Mouse (Mus musculus): ENCODE data around the gene Car6. TPM values are rescaled to one million over a fixed set of nuclear protein-coding genes. Genes with fewer than 3 reads are reported as not detected.

Car6 gene
- total RNA-seq, 4 experiments from 2014 or later, result 0.30 to 0.70 (median 0.59) TPM; not detected in 1

DNA sequence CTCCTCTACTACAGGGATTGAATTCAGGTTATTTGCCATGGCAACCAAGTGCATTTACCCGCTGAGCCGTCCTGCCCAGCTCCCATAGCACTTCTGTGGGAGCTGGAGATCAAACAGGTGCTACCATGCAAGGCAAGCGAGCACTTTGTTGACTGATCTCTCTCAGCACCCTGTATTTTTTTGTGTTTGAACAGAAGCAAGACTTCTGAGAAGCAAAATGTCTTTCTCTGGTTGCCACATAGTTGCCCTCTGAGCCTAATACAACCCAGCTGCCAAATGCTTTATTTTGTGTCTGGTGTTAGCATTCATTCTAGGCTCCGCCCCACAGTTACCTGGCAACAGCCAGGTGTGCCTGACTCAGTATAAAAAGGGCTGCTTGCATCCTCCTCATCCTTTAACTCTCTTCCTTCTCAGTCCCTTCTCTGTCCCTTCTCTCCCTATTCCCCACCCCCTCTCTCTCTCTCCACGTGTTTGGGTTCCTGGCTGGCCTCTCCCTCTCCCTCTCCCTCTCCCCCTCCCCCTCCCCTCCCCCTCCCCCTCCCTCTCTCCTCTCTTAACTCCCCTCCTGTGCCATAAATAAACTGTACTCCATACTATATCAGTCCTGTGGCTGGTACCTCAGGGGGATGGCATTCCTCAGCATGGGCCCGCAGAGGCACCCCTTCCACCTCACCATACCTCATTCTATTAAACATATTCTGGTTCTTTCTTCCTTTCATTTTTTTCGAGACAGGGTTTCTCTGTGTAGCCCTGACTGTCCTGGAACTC is 27.6 kb upstream of the Car6 start:
- DNase-seq, result no peak

DNA sequence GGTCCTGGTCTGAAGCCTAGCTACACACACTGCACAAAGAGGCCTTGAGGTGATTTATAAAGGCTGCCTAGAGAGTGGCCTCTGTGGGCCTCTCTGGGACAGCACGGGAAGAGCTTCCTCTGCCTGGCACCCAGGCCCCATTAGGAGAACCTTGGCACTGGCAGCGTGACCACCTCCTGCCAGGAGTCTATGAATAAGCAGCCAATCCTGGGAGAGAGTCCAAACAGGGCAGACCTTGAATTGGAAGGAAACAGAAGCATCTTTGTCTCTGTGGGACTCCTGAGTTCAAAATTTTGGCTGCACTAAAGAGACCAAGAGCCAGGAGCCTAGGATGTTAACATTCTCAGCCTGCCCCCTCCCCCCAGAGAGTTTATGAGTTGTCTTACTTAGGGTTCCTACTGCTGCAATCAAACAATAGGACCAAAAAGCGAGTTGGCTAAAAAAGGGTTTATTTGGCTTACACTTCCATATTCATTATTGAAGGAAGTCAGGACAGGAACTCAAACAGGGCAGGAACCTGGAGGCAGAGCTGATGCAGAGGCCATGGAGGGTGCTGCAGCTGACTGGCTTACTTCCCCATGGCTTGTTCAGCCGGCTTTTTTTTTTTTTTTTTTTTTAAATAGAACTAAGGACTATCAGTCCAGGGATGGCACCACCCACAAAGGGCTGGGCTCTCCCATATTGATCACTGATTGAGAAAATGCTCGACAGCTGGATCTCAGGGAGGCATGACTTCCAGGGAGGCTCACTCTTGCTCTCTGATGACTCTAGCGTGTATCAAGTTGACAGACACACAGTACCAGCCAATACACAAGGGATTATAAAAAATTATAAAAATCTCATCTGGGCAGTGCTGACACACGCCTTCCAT is 25.9 kb upstream of the Car6 start:
- DNase-seq, result peak; percentile 93

DNA sequence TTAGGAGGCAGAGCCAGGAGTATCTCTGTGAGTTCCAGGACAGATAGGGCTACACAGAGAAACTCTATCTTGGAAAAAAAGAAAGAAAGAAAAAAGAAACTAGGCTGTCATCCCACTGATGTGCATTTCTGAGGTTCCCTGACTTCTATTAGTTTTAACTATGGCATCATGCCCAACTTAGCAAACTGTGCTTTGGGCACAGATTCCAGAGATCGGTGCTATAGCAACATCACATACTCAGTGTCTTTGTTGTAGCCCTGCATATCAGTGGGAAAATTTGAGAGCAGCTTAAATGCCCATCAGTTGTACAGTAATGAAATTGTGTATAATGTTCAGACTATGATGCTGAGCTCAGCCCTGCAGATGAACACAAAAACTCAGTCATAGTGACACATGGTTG is 24.6 kb upstream of the Car6 start:
- DNase-seq, result no peak

DNA sequence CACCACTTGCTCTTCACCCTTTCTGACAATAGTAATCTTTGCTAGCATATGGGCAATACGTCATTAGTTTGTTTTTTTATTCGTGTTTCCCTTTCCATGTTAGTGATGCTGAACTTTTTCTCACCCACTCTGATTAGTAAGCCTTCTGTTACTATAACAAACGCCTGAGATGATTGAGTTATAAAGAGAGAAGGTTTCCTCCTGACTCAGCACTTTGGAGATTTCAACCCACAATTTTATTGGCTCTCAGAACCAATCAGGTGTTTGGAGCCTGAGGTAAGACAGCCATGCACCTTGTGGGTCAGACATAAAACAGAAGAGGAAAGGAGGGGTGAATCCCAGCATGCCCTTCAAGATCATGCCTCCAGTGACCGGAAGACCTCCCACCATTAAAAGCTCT is 22.7 kb upstream of the Car6 start:
- DNase-seq, result no peak

DNA sequence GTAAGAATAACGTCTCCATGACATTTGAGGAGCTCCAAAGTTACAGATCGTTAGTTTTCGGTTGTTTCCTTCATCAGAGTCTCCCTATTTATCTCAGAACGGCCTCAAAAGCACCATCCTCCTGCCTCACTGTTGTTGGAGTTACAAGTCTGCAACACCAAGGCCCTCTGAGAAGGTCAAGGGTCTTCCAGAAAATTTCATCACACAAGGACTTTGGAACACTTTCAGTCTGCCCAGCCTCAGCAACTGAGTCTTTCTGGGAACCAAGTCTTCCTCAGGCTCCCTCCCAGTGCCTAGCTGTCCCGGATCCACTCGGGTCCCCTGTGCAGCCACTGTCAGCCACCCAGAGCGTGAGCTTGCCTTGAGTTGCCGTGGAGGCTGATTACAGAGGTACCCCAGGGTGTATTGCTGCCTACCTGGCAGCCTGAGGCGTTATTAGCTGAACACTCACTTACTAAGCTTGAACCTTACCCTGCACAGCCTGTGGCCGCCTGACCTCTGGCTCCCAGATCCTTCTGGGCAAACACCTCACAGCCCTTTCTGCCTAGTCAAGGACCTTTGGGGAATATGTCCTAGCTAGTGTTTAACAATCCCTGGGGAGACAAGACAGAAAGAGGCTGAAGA is 20.0 kb upstream of the Car6 start:
- DNase-seq, result no peak

DNA sequence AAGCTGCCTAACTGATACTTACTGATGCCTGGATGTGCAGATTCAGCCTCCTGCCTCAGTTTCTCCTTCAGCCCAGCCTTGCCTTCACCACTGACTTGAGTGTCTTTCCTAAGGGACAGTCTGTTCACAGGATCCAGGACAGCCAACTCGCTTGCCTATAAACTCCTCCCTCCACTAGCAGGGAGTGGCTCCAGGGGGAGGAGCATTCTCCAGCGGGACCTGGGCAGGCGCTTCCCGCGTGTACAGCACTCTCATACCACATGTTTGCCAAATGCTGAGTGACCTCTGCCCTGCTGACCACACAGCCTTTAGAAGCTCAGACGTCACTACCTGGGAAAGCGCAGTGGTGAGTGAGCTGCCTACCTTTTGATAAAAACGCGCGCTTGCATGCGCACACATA is 19.5 kb upstream of the Car6 start:
- no peak for DNase-seq

DNA sequence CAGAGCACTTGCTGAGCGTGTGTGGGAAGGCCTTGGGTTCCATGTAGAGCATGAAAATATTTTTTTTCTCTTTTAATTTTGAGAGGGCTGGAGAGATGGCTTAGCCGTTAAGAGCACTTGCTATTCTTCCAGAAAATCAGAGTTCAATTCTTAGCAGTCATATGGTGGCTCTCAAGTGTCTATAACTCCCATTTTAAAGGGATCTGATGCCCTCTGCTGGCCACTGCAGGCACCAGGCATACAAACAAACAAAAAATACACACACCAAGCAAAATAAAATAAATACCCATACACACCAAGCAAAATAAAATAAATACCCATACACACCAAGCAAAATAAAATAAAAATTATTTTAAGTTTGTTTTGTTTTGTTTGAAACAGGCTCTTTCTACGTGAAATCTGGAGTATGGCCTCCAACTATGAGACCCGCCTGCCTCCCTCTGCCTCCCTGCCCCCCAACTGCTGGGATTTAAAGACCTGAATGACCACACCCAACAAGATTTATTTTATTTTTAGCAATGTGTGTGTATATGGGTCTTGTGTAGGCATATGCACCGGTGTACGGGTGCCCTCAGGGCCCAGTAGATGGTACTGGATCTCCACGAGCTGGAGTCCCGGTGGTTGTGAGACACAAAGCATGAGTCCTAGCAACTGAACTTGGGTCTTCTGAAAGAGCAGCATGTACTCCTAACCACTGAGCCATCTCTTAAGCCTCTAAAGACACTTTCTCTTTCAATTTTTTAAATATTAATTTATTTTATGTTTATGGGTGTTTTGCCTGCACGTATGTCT is 18.6 kb upstream of the Car6 start:
- DNase-seq, result no peak

DNA sequence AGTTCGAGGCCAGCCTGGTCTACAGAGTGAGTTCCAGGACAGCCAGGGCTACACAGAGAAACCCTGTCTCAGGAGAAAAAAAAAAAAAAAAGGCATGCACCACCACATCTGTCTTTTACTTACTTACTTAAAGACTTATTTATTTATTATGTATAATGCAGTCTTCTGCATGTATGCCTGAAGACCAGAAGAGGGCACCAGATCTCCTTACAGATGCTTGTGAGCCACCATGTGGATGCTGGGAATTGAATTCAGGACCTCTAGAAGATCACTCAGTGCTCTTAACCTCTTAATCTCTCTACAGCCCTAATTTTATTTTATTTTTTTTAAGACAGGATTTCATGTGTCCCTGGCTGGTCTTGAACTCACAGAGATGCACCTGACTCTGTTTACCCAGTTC is 16.8 kb upstream of the Car6 start:
- no peak for DNase-seq

DNA sequence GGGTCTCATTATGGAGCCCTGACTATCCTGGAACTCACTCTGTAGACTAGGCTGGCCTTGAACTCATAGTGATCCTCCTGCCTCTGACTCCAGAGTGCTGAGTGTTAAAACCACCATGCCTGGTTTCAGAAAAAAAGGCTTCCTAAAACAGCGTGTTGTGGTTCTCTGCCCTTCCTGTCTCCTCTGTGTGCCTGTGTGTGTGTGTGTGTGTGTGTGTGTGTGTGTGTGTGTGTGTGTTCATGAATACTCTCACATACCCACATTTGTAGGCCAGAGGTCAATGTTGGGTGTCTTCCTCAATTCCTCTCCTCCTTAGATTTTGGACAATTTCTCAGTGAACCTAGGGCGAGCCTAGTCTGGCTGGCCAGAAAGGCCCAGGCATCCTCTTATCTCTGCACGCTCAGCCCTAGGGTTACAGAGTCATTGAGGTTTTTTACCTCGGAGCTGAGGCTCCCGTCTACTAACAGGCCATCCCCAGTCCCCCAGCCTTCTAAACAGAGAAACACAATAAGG is 16.0 kb upstream of the Car6 start:
- DNase-seq, result no peak

DNA sequence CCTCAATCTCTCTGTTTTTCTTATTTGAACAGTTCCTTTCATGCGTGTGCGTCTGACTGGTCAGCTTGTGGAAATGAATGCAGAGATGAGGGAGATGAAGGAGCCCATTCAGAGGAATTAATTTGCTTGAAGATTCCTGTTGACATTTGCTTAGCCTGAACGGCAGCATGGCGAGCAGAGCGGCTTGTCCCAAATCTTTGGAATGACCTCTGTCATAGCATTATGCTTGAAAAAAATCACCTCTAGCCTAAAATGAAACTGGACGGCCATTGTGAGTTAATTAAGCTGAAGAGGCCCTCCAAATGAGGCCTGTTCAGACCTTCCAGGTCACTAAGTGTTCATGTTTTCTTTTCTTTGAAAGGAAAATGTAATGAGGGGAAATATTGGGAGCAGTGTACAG is 15.3 kb upstream of the Car6 start:
- no peak for DNase-seq

DNA sequence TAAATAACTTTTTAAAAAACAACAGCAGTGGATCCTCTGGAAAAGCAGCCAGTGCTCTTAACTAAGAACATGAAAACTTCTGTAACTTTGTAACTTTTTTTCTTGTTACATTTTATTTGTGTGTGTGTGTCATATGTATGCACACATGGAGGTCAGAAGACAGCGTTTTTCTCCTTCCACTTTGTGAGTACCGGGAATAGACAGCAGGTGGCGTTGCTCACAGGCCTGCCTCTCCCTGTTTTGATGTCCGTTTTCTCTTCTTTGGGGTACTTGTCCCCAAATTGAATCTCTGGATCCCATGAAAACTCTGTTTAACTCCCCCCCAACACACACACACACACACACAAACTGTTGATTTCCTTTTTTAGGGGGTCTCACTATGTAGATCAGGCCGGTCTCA is 12.8 kb upstream of the Car6 start:
- DNase-seq, result no peak

DNA sequence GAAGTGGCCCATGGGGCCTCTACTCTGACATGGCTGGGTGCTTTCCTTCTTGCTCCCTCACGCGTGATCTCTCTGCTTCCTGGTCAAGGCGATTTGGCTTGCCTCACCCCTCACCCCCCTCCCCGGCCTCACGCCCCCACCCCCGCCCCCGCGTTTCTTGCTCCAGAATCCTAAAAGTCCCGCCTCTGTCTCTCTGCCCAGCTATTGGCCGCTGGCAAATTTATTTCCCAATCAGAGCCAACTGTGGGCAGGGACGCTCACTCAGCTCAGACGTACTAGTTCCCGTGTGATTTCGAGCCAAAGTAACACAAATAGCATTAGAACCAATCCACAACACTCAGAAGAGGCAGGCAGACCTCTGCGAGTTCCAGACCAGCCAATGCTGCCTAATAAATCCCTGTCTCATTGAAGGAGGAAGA is 11.4 kb upstream of the Car6 start:
- DNase-seq, result peak; percentile 44

DNA sequence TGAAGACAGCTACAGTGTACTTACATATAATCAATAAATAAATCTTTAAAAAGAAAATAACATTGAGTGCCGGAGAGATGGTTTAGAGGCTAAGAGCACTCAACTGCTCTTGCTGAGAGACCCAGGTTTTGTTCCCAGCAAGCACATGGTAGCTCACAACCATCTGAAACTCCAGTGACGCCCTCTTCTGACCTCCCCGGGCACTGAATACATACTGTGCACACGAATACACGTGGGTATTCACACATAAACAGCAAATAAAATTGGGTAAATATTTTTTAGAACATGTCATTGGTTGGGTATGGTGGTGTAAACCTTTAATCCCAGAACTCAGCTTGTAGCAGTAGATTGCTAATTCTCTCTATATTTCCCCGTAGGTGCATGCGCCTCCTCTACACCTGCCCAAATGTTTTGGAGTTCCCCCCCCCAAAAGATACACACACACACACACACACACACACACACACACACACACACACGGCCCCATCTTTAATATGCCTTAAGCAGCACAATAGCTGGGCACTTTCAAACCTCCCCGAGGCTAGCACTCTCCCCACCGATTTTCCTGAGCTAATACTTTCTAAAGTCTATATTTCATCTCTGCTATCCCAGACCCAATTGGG is 10.9 kb upstream of the Car6 start:
- DNase-seq, result no peak

DNA sequence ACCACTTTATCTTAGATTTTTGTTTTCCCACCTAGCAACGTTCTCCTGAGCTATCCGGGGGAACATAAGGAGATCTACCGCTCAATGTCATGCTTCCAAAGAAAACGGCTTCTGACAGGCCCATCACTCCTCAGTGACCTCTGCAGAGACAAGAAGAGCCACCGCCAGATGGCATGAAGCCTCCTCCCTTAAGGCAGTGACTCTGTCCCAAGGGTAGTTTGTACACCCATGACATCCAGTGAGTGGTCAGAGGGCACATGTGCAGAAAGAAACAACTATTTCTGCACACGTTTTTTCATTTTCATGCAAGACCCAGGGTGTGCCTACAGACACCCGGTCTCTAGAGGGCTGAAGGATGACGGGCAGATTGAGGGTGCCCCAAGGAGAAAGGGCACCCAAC is 9.2 kb upstream of the Car6 start:
- no peak for DNase-seq

DNA sequence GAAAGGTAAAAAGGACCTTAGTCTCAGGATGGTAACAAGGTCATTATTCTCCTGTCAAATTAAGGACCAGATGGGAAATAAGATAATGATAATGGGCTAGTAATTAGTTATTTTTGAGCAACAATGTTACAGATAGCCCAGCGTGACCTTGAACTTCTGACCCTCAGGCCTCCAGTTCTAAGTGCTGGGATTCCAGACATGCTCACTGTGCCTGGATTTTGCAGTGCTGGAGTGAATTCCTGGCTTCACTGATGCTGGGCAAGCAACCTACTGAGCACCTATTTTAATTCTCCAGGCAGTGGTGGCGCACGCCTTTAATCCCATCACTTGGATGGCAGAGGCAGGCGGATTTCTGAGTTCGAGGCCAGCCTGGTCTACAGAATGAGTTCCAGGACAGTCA is 8.6 kb upstream of the Car6 start:
- no peak for DNase-seq

DNA sequence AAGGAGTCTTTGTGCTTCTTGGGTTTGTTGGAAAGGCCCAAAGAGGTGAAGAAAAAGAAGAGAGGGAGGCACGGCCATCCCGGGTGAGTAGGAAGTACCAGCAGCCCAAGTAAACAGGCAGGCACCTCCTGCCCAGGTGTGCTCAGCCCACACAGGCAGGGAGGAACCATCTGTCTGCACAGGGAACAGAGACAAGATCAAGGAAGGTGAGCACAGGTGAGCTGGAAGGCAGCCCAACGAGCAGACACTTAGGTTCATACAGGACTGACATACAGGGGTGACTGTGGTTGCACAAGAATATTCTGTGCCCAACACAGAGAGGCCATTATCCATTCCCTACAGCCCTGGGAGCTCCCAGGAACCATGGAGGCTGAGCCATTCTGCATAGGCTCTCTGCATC is 3.7 kb upstream of the Car6 start:
- DNase-seq, result no peak

DNA sequence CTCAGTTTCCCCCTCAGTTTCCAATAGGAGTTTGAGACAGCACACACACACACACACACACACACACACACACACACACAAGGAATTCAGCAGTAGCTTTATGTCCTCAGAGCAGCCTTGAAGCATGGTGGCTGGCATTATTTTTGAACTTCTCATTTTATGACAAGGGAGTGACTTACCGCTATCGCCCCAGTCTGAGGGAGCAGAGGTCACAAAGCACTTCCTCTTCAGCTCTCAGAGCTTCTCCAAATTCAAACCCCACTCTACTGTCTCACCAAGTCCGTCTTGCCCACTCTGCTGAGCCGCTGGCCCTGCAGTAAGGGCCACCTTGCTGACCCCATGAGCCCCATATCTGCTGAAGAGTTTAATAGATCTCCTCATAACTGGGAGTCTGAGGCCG is 1.6 kb upstream of the Car6 start:
- no peak for DNase-seq

DNA sequence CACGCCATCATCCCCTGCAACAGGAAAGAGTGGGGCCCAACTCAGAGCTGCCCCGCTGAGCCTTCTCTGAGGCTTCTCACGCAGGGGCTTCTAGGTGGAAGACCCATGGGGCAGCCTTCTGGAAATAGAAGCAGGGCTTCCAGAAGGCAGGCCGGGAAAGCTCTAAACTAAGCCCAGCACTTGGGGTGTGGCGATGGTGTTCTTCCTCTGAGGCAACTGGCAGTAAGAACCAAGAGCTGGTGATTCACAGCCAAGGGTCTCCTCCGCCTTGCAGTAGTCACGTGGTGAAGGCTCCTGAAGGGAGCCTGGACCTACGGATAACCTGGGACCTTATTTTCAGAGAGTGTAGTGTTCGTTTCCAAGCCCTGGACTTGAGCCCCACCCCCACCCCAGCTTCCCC is 2.9 kb downstream of the Car6 start:
- no peak for DNase-seq

DNA sequence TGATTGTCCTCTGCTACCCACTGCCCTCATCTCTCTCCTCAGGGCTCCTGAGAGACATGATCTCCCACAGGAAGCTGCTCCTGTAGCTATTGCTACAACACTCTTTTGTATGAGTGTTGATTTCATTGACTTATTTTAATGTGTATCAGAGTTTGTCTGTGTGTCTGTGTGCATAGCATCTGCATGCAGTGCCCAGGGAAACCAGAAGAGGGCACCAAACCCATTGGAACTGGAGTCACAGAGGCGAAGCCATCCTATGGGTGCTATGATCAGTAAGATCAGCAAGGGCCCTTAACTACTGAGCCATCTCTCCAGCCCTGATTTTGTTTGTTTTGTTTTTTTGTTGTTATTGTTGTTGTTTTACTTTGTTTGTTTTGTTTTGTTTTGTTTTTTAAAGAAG is 7.2 kb downstream of the Car6 start:
- DNase-seq, result no peak

DNA sequence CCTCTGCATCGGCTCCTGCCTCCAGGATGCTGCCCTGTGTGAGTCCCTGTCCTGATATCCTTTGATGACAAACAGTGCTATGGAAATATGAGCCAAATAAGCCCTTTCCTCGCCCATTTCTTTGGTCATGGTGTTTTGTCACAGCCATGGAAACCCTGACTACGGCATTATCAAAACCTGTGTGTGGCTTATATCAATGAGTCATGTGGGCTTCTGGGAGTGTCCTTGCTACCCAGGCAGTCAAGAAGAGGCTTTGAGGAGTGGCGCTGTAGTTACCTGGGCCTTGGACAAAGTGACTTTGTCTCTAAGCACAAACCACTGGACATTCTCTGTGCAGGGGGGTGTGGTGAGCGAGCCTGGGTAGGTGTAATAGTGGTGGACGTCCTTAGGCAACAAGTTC is 8.9 kb downstream of the Car6 start:
- no peak for DNase-seq

DNA sequence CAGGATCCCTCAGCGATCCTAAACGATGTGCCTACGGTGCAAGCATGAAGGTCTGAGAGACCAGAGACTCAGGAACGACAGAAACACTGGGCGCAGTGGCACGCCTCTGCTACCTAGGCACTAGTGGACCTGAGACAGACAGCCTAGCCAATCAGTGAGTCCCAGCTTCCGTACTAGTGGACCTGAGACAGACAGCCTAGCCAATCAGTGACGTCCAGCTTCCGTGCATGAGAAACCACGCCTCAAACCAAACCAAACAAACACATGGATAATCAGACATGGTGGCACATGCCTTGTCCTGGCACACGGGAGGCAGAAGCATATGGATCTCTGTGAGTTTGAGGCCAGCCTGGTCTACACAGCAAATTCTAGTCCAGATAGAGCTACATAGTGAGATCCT is 12.9 kb downstream of the Car6 start:
- no peak for DNase-seq

DNA sequence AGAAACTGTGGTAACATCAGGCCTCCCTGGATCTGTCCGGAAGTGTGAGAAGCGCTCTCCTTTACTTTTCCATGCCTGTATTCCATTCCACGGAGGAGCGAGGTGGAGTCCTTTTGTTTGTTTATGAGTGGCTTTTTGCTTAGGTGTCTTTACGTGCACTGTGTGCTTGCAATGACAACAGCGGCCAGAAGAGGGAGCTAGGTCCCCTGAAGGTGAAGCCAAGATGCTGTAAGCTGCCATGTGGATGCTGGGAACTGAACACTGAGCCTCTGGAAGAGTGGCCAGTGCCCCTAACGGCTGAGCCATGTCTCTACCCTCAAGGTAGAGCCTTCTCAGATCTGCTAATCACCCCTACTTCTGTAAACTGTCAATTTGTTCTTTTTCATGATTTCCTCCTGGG is 19.8 kb downstream of the Car6 start:
- no peak for DNase-seq

Measured in adrenal gland, adult 8-10 months (tissue).